Mouse (Mus musculus): ENCODE results near the gene Kit. TPM values are rescaled to one million over a fixed set of nuclear protein-coding genes. Genes with fewer than 3 reads are reported as not detected.

Gene Kit
- polyA plus RNA-seq, 1 experiment from 2014 or later, result 47.2 TPM

DNA sequence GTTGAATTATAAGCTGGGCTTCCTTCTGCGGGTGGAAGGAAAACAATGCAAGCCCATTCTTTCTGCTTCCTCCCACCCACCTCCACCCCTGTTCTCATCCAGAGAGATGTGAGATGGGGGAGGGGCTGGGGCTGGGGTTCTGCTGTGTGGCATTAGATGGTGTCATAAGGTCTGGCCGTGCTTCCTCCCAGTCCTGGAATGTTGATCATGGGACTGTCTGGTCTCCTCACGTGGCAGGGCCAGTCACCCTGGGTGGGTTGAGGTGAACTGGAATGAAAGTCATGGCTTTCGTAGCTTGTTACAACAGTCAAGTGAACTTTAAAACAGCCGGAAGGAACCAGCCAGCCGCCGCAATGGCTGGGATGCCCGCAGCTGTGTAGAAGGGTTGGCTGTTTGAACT is 78.7 kb downstream of the Kit start:
- Histone ChIP-seq H3K4me1 (replicated peaks) (no peaks in the 10 kb centered on the region), H3K9me3 (no peaks in the 10 kb centered on the region), H3K27ac (replicated peaks) (no peak overlapping the region), H3K4me2 (no peak overlapping the region), H3K36me3 (peaks cover 52% of the 10 kb centered on the region), H3K4me3 (no peak overlapping the region), H3K9ac (no peak overlapping the region), H3K27me3 (no peaks in the 10 kb centered on the region)
- 89% methylated on average over 8 of the region's 8 CpGs for WGBS
- no peak for ATAC-seq (ENCODE audit: low read depth)

DNA sequence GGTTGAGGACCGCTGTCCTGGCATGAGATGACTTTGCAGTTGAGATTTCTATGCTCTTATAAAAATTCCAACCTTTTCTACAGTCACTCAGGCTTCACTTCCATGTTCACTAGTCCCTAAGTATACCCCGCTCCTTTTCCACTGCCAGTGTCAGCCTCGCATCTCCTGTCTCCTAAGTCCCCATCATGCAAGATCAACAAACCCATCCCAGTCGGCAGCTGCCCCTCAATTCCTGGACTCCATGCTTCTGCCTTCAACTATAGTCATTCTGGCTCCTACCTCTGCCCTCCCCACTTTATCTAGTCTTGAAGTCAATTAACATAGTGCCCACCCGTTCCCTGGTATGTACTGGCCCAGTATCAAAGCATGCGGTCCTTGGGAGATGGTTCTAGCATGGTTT is 83.9 kb downstream of the Kit start:
- H3K36me3 ChIP-seq, result peaks cover 26% of the 10 kb centered on the region
- no peak overlapping the region for H3K4me3 ChIP-seq
- no peak overlapping the region for H3K9ac ChIP-seq
- H3K9me3 ChIP-seq, result no peaks in the 10 kb centered on the region
- H3K4me2 ChIP-seq, result no peak overlapping the region
- H3K27ac ChIP-seq (replicated peaks), result no peak overlapping the region
- no peaks in the 10 kb centered on the region for H3K27me3 ChIP-seq
- WGBS, result 95% methylated on average over 6 of the region's 6 CpGs
- no peaks in the 10 kb centered on the region for H3K4me1 ChIP-seq (replicated peaks)
- ATAC-seq (ENCODE audit: low read depth), result no peak

DNA sequence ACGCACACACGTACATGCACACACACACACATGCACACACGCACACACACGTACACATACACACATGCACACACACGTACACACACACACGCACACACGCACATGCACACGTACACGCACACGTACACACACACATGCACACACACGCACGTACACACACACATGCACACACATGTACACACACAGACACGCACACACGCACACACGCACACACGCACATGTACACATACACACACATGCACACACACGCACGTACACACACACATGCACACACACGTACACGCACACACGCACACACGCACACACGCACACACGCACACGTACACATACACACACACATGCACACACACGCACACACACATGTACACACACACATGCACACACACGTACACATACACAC is 85.6 kb downstream of the Kit start:
- H3K4me2 ChIP-seq, result no peak overlapping the region
- H3K36me3 ChIP-seq, result peaks cover 8% of the 10 kb centered on the region
- 98% methylated on average over 27 of the region's 27 CpGs for WGBS
- H3K9me3 ChIP-seq, result no peaks in the 10 kb centered on the region
- ATAC-seq (ENCODE audit: low read depth), result no peak
- H3K27me3 ChIP-seq, result no peaks in the 10 kb centered on the region
- H3K9ac ChIP-seq, result no peak overlapping the region
- no peak overlapping the region for H3K4me3 ChIP-seq
- H3K27ac ChIP-seq (replicated peaks), result no peak overlapping the region
- no peaks in the 10 kb centered on the region for H3K4me1 ChIP-seq (replicated peaks)

DNA sequence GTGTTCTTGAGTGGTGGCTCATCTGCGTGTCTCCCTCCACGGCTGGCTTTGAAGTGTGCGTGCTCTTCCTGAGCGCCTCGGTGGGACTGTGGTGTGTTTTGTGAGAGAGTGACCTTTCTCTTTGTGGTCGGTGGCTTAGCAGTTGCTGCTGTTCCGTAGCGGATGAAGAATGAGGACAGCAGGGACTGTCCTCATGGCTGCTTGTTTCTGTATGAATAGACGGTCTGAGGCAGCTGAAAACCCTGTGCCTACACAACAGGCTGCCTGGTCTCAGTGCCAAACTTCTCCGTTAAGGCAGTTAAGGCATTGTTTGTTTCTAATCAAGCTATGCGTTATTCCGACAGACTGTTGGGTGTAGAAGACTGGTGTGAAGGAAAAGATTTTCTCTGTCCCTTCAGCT is 87.8 kb downstream of the Kit start:
- WGBS, result 38% methylated on average over 12 of the region's 12 CpGs
- Histone ChIP-seq H3K4me3 (no peak overlapping the region), H3K9ac (no peak overlapping the region), H3K4me1 (replicated peaks) (no peaks in the 10 kb centered on the region), H3K27ac (replicated peaks) (no peak overlapping the region), H3K9me3 (no peaks in the 10 kb centered on the region), H3K36me3 (no peaks in the 10 kb centered on the region), H3K27me3 (no peaks in the 10 kb centered on the region), H3K4me2 (0 out of 2 replicates have a peak overlapping the region, but pooled peaks have one; percentile 9)
- ATAC-seq (ENCODE audit: low read depth), result no peak

- no peaks in the 10 kb centered on the region for H3K9me3 ChIP-seq
- 88% methylated on average over 2 of the region's 2 CpGs for WGBS
Measured at GRCm38 (mm10) chr5:75663768-75664167, 89.1 kb downstream of the Kit start.

GRCm38 (mm10) chr5:75667083-75667482 is 92.4 kb downstream of the Kit start:
- no peak overlapping the region for H3K4me3 ChIP-seq
- no peaks in the 10 kb centered on the region for H3K9me3 ChIP-seq
- H3K9ac ChIP-seq, result no peak overlapping the region
- H3K27ac ChIP-seq (replicated peaks), result no peak overlapping the region
- no peak for ATAC-seq (ENCODE audit: low read depth)
- no peaks in the 10 kb centered on the region for H3K27me3 ChIP-seq
- 60% methylated on average over 3 of the region's 3 CpGs for WGBS
- no peak overlapping the region for H3K4me2 ChIP-seq
- H3K36me3 ChIP-seq, result no peaks in the 10 kb centered on the region
- peaks cover 8% of the 10 kb centered on the region; the same call in 1 of the 2 replicates for H3K4me1 ChIP-seq (replicated peaks)

More at GRCm38 (mm10) chr5:75663768-75664167, 89.1 kb downstream of the Kit start:
- Histone ChIP-seq H3K4me1 (replicated peaks) (peaks cover 7% of the 10 kb centered on the region; the same call in 1 of the 2 replicates), H3K27me3 (no peaks in the 10 kb centered on the region), H3K9ac (no peak overlapping the region), H3K4me2 (no peak overlapping the region), H3K27ac (replicated peaks) (no peak overlapping the region), H3K4me3 (no peak overlapping the region), H3K36me3 (no peaks in the 10 kb centered on the region)
- no peak for ATAC-seq (ENCODE audit: low read depth)

DNA sequence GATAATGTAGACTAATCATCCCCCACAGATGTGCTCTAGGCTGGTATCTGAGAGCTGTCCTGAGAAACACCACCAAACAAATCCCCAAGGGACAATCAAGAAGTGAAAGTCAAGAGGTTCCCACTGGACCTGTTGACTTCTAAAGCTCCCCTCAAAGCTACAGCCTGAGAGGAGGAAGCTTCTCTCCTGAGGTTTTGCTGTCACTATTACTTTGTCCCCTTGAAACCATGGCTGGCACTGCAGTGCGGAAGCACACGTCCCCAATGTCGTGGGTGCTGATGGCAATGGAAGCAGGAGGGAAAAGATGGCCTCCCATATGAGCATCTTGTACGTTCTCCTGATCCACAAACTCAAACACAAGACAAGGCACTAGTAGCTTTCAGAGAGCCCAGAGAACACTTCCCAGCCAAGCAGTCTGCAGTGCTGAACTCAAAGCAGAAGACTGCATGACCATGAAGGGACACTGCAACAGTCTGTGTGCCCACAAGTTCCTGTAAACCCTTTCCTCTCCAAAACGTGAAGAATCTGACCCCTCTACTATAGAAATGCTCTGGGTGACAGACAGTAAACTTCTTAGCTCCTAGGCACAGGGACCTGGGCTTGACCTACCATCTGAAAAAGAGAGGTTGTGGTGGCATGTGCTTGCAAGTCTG is 96.5 kb downstream of the Kit start:
- no peak overlapping the region for H3K27ac ChIP-seq (replicated peaks)
- no peaks in the 10 kb centered on the region for H3K9me3 ChIP-seq
- WGBS, result 94% methylated on average over 5 of the region's 5 CpGs
- peaks cover 8% of the 10 kb centered on the region; the same call in 1 of the 2 replicates for H3K4me1 ChIP-seq (replicated peaks)
- no peaks in the 10 kb centered on the region for H3K27me3 ChIP-seq
- no peak overlapping the region for H3K9ac ChIP-seq
- H3K4me3 ChIP-seq, result no peak overlapping the region
- ATAC-seq (ENCODE audit: low read depth), result no peak
- no peaks in the 10 kb centered on the region for H3K36me3 ChIP-seq
- no peak overlapping the region for H3K4me2 ChIP-seq

DNA sequence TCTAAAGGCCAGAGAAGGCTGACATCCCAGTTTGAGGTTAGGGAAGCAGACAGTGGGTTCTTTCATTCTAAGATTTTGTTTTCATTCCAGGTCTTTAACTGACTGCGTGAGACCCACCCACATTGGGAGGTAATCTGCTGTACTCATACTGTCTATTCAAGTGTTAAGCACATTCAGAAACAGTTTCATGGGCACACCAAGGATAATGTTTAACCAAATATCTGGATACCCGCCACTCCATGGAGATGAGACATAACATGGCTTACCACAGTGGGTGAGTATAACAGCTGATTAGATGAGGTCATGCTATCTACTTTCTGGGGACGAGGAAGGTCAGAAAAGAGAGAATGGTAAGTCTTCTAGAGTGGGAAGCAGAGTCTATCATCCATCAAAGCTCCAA is 101.3 kb downstream of the Kit start:
- no peaks in the 10 kb centered on the region for H3K9me3 ChIP-seq
- H3K9ac ChIP-seq, result no peak overlapping the region
- no peaks in the 10 kb centered on the region for H3K4me1 ChIP-seq (replicated peaks)
- WGBS, result 87% methylated on average over 3 of the region's 3 CpGs
- H3K4me3 ChIP-seq, result no peak overlapping the region
- H3K27ac ChIP-seq (replicated peaks), result no peak overlapping the region
- no peaks in the 10 kb centered on the region for H3K27me3 ChIP-seq
- H3K4me2 ChIP-seq, result no peak overlapping the region
- ATAC-seq (ENCODE audit: low read depth), result no peak
- no peaks in the 10 kb centered on the region for H3K36me3 ChIP-seq

- Histone ChIP-seq H3K4me1 (replicated peaks) (no peaks in the 10 kb centered on the region), H3K9me3 (no peaks in the 10 kb centered on the region), H3K4me2 (no peak overlapping the region), H3K9ac (no peak overlapping the region), H3K4me3 (no peak overlapping the region), H3K27ac (replicated peaks) (no peak overlapping the region), H3K27me3 (no peaks in the 10 kb centered on the region), H3K36me3 (no peaks in the 10 kb centered on the region)
- 81% methylated on average over 3 of the region's 3 CpGs for WGBS
- ATAC-seq (ENCODE audit: low read depth), result no peak
Measured at GRCm38 (mm10) chr5:75679896-75680295, 105.2 kb downstream of the Kit start.

DNA sequence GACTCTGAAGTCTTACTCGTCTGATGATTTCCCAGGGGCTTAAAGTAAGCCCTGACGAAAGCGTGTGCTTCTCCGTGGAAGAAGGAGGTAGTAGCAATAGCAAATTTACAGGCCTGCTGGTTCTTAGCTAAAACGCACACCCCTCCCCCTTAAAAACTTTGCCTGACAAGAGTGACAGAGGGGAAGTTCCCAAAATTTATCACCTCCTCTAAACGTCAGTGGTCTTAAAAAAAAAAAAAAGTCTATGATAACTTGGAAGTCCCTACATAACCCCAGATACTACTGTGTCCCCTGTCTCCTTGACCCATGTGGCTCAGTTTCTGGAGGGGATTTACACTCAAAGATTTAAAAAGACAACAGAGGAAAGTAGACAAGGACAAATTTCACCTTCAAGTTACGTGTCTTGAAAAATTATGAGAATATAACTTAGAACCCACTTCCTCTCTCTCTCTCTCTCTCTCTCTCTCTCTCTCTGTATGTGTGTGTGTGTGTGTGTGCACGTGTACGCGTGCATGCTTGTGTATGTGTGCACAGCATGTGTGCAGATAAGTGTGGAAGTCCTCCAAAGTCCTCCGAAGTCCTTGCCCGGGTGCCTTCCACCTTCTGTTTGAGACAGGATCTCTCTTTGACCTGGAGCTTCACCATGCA is 120.6 kb downstream of the Kit start:
- no peaks in the 10 kb centered on the region for H3K36me3 ChIP-seq
- H3K27ac ChIP-seq (replicated peaks), result no peak overlapping the region
- no peaks in the 10 kb centered on the region for H3K27me3 ChIP-seq
- H3K4me3 ChIP-seq, result no peak overlapping the region
- no peak for ATAC-seq (ENCODE audit: low read depth)
- no peak overlapping the region for H3K4me2 ChIP-seq
- H3K9ac ChIP-seq, result no peak overlapping the region
- peaks cover 8% of the 10 kb centered on the region; the same call in 1 of the 2 replicates for H3K4me1 ChIP-seq (replicated peaks)
- no peaks in the 10 kb centered on the region for H3K9me3 ChIP-seq
- 75% methylated on average over 12 of the region's 12 CpGs for WGBS

DNA sequence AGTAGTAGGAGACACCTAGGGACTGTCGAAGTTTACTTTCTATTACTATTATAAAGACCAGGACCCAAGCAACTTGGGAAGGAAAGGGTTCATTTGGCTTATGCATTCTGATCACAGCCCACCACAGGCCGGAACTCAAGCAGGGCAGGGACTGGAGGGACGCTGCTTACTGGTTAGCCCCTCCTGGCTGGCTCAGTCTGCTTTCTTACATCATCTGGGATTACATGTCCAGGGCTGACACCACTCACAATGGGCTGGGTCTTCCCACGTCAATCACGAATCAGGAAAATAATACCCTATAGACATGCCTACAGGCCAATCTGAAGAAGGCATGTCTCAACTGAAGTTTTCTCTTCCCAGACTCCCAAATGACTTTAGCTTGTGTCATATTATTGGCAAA is 122.2 kb downstream of the Kit start:
- Histone ChIP-seq H3K9ac (no peak overlapping the region), H3K27me3 (no peaks in the 10 kb centered on the region), H3K9me3 (no peaks in the 10 kb centered on the region), H3K4me3 (no peak overlapping the region), H3K27ac (replicated peaks) (no peak overlapping the region), H3K36me3 (no peaks in the 10 kb centered on the region), H3K4me2 (no peak overlapping the region), H3K4me1 (replicated peaks) (peaks cover 8% of the 10 kb centered on the region; the same call in 1 of the 2 replicates)
- no peak for ATAC-seq (ENCODE audit: low read depth)
- WGBS, result 76% methylated on average over 5 of the region's 5 CpGs

DNA sequence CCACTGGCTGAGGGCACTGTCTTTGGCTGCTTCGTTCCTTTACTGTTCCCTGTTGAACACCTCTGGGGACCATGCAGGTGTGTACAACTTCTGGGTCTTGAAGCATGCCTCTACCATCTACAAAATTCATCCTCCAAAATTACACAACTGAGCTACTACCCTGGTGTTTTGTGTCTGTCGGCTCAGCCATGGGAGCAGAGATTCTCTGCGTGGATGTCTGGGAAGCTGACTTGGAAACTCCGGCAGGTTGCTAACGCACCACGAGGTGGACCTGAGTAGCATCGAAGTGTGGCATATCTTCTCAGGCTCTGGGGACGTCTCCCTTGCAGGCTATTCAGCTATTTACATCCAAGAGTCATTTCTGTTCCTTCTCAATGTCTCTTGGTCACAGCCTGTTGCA is 123.8 kb downstream of the Kit start:
- Histone ChIP-seq H3K27ac (replicated peaks) (no peak overlapping the region), H3K4me3 (no peak overlapping the region), H3K27me3 (no peaks in the 10 kb centered on the region), H3K4me1 (replicated peaks) (peaks cover 8% of the 10 kb centered on the region; the same call in 1 of the 2 replicates), H3K4me2 (no peak overlapping the region), H3K9ac (no peak overlapping the region), H3K36me3 (no peaks in the 10 kb centered on the region), H3K9me3 (peaks cover 10% of the 10 kb centered on the region; the same call in 1 of the 2 replicates)
- ATAC-seq (ENCODE audit: low read depth), result no peak
- WGBS, result 90% methylated on average over 8 of the region's 8 CpGs

All from neural tube, embryonic 13.5 days (tissue).